Mouse (Mus musculus): ENCODE results near the gene Atp6v0c. TPM values are rescaled to one million over a fixed set of nuclear protein-coding genes. Genes with fewer than 3 reads are reported as not detected.

The Atp6v0c gene
- 522 and 538 TPM in 2 replicates for polyA plus RNA-seq (2015; fragmentation: Nextera tagmentation; extraction: Ambion mirVana)

DNA sequence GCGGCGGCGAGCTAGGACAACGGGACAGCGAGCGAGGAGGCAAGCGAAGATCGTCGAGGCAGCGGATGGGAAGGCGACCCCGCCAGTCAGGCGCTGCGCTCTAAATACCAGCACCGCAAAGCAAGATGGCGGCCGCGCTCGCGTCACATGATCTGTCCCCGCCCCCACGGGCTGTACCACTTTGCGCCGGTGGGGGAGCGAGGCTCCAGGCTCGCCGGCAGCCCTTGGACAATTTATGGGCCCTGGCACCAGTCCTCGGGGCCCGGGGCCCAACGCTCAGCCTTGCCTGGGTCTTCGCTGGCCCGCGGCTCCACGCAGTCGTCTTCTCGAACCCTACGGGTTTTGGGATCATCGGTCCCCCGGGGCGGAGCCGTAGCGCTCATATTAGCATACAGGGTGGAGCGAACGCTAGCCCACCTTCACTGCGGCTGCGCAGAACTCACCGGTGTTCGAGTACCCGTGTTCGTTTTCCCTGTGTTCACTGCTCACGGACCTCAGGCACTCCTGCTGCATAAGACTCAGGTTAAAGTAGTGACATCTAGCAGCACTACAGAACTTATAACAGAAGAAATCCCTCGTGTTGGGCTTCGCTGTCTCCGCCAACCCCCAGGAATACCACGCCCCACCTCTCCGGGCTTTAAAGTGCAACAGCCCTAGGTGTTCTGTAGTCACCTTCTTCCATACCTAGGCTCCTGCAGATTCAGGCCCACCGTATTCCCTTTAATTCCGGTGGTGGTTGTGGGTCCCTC is at the start of gene Atp6v0c:
Gene Atp6v0c (minus strand): TSS at position 386 of the 749 bp plus-strand sequence.
- Histone ChIP-seq H3K4me2 (ENCODE audit: low read depth, low read length) (peak within 1 kb of the TSS; percentile 84), H3K36me3 (ENCODE audit: control insufficient read depth, insufficient read depth) (peaks cover 16% of the 10 kb centered on the region), H3K4me1 (ENCODE audit: control insufficient read depth, insufficient read depth, low read length) (peaks cover 19% of the 10 kb centered on the region), H3K27ac (ENCODE audit: low read length) (peak within 1 kb of the TSS; percentile 95), H3K9me3 (replicated peaks; ENCODE audit: control insufficient read depth, low read length) (no peaks in the 10 kb centered on the region), H3K27me3 (ENCODE audit: control insufficient read depth, insufficient read depth, low read length) (no peaks in the 10 kb centered on the region), H3K4me3 (ENCODE audit: low read length) (peak within 1 kb of the TSS; percentile 90), H3K9ac (ENCODE audit: low read length) (peak within 1 kb of the TSS; percentile 91)
- under 1% methylated on average over 58 of the region's 58 CpGs for WGBS
- peak; percentile 91 for ATAC-seq (replicated peaks; ENCODE audit: extremely low read depth, insufficient read depth, low FRiP score)

GRCm38 (mm10) chr17:24216836-24217235 is 47.3 kb upstream of the Atp6v0c start:
- 69% methylated on average over 4 of the region's 4 CpGs for WGBS
- Histone ChIP-seq H3K27ac (ENCODE audit: low read length) (no peak overlapping the region), H3K36me3 (ENCODE audit: control insufficient read depth, insufficient read depth) (peaks cover 17% of the 10 kb centered on the region), H3K9ac (ENCODE audit: low read length) (no peak overlapping the region), H3K4me1 (ENCODE audit: control insufficient read depth, insufficient read depth, low read length) (peaks cover 19% of the 10 kb centered on the region), H3K4me2 (ENCODE audit: low read depth, low read length) (no peak overlapping the region), H3K4me3 (ENCODE audit: low read length) (no peak overlapping the region), H3K9me3 (replicated peaks; ENCODE audit: control insufficient read depth, low read length) (no peaks in the 10 kb centered on the region), H3K27me3 (ENCODE audit: control insufficient read depth, insufficient read depth, low read length) (peaks cover 4% of the 10 kb centered on the region; the same call in 1 of the 2 replicates)
- no peak for ATAC-seq (replicated peaks; ENCODE audit: extremely low read depth, insufficient read depth, low FRiP score)

DNA sequence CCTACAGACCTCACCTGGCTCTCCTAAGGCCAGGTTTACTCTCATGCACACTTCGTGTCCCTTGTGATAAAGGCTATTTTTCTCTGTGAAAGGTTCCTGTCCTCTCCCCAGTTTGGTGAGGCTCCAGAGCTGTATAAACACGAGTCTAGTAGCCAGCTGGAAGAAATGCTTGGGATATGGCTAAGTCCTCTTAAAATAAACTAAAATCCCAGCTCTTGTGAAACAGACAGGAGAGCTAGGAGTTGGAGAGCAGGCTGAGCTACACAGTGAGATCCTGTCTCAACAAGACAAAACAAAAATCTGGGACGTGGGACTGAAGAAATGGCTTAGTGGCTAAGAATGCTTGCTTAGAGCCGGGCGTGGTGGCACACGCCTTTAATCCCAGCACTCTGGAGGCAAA is 43.7 kb upstream of the Atp6v0c start:
- peaks cover 14% of the 10 kb centered on the region for H3K36me3 ChIP-seq (ENCODE audit: control insufficient read depth, insufficient read depth)
- peaks cover 27% of the 10 kb centered on the region for H3K4me1 ChIP-seq (ENCODE audit: control insufficient read depth, insufficient read depth, low read length)
- no peak overlapping the region for H3K4me3 ChIP-seq (ENCODE audit: low read length)
- WGBS: 70% methylated on average over 6 of the region's 6 CpGs
- H3K9me3 ChIP-seq (replicated peaks; ENCODE audit: control insufficient read depth, low read length): no peaks in the 10 kb centered on the region
- H3K27me3 ChIP-seq (ENCODE audit: control insufficient read depth, insufficient read depth, low read length): peaks cover 21% of the 10 kb centered on the region
- H3K4me2 ChIP-seq (ENCODE audit: low read depth, low read length): no peak overlapping the region
- no peak overlapping the region for H3K9ac ChIP-seq (ENCODE audit: low read length)
- ATAC-seq (replicated peaks; ENCODE audit: extremely low read depth, insufficient read depth, low FRiP score): no peak
- H3K27ac ChIP-seq (ENCODE audit: low read length): no peak overlapping the region

DNA sequence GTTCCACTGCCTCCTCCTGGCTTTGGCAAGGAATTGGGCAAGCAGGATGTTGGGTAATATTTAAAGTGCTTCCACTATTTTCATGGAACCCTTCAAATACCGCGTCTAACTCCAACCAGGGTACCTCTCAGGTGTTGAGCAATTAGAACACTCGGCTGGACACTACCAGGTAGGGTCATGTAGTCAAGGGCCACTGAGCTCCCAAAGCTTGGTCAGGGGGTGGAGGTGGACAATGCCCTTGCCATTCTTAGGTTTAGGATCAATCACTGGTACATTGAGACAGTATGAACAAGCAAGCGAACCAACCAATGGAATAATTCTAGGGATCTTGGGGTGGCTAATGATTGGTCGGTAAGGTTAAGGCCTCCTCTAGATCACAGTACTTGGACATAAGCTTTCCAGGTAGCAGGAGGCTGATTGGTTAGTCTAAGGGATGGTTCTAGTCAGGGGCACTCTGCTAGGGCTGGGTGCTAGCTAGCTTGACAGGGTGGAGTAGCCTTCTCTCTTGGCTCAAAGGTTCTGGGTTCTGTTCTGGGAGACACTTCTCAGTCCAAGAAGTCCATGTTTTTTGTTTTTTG is 43.0 kb upstream of the Atp6v0c start:
- no peak overlapping the region for H3K27ac ChIP-seq (ENCODE audit: low read length)
- peaks cover 28% of the 10 kb centered on the region for H3K27me3 ChIP-seq (ENCODE audit: control insufficient read depth, insufficient read depth, low read length)
- H3K4me1 ChIP-seq (ENCODE audit: control insufficient read depth, insufficient read depth, low read length): peaks cover 34% of the 10 kb centered on the region
- no peak overlapping the region; the same call in 1 of the 2 replicates for H3K9ac ChIP-seq (ENCODE audit: low read length)
- WGBS: 35% methylated on average over 5 of the region's 5 CpGs
- no peak for ATAC-seq (replicated peaks; ENCODE audit: extremely low read depth, insufficient read depth, low FRiP score)
- peak overlapping the region; percentile 58 for H3K4me3 ChIP-seq (ENCODE audit: low read length)
- no peaks in the 10 kb centered on the region for H3K9me3 ChIP-seq (replicated peaks; ENCODE audit: control insufficient read depth, low read length)
- H3K4me2 ChIP-seq (ENCODE audit: low read depth, low read length): peak overlapping the region; percentile 94
- peaks cover 14% of the 10 kb centered on the region for H3K36me3 ChIP-seq (ENCODE audit: control insufficient read depth, insufficient read depth)

GRCm38 (mm10) chr17:24211631-24212440 is 42.3 kb upstream of the Atp6v0c start:
- WGBS: 3% methylated on average over 37 of the region's 37 CpGs
- Histone ChIP-seq H3K36me3 (ENCODE audit: control insufficient read depth, insufficient read depth) (peaks cover 14% of the 10 kb centered on the region), H3K27ac (ENCODE audit: low read length) (no peak overlapping the region), H3K4me2 (ENCODE audit: low read depth, low read length) (peak overlapping the region; percentile 94), H3K9ac (ENCODE audit: low read length) (peak overlapping the region; percentile 74), H3K27me3 (ENCODE audit: control insufficient read depth, insufficient read depth, low read length) (peaks cover 34% of the 10 kb centered on the region), H3K4me1 (ENCODE audit: control insufficient read depth, insufficient read depth, low read length) (peaks cover 34% of the 10 kb centered on the region), H3K4me3 (ENCODE audit: low read length) (peak overlapping the region; percentile 58), H3K9me3 (replicated peaks; ENCODE audit: control insufficient read depth, low read length) (no peaks in the 10 kb centered on the region)
- ATAC-seq (replicated peaks; ENCODE audit: extremely low read depth, insufficient read depth, low FRiP score): no peak

DNA sequence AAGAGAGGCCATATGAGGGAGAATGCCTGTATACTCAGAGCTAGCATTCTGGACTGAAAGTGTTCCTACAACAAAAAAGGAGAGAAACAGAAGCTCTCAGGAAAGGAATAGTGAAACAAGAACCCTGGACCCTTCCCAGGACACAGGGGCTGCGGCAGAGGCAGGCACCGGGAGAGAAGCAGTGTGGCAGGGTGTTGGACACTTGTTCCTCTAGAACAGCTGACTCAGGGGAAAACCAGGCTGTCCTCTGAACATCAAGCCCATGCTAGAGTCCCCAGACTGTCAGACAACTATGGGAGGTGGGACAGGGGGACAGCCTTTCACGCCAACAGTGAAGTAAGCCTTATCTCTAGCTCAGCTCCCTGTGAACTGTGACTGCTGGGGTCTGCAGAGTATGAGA is 41.1 kb upstream of the Atp6v0c start:
- ATAC-seq (replicated peaks; ENCODE audit: extremely low read depth, insufficient read depth, low FRiP score): no peak
- H3K36me3 ChIP-seq (ENCODE audit: control insufficient read depth, insufficient read depth): peaks cover 6% of the 10 kb centered on the region
- H3K27ac ChIP-seq (ENCODE audit: low read length): no peak overlapping the region
- no peak overlapping the region for H3K4me2 ChIP-seq (ENCODE audit: low read depth, low read length)
- H3K9me3 ChIP-seq (replicated peaks; ENCODE audit: control insufficient read depth, low read length): no peaks in the 10 kb centered on the region
- WGBS: 78% methylated on average over 3 of the region's 3 CpGs
- H3K9ac ChIP-seq (ENCODE audit: low read length): no peak overlapping the region
- H3K27me3 ChIP-seq (ENCODE audit: control insufficient read depth, insufficient read depth, low read length): peaks cover 42% of the 10 kb centered on the region
- peaks cover 46% of the 10 kb centered on the region for H3K4me1 ChIP-seq (ENCODE audit: control insufficient read depth, insufficient read depth, low read length)
- H3K4me3 ChIP-seq (ENCODE audit: low read length): no peak overlapping the region

GRCm38 (mm10) chr17:24209916-24210240 is 40.4 kb upstream of the Atp6v0c start:
- 75% methylated on average over 3 of the region's 3 CpGs for WGBS
- Histone ChIP-seq H3K9ac (ENCODE audit: low read length) (no peak overlapping the region), H3K4me1 (ENCODE audit: control insufficient read depth, insufficient read depth, low read length) (peaks cover 46% of the 10 kb centered on the region)

GRCm38 (mm10) chr17:24209043-24209915 is 39.8 kb upstream of the Atp6v0c start, which contains the start of gene Ntn3:
Gene Ntn3 (minus strand): TSS chr17:24209531.
- Histone ChIP-seq H3K27me3 (ENCODE audit: control insufficient read depth, insufficient read depth, low read length) (peaks cover 42% of the 10 kb centered on the region), H3K4me2 (ENCODE audit: low read depth, low read length) (peak within 1 kb of the TSS; percentile 96), H3K27ac (ENCODE audit: low read length) (peak within 1 kb of the TSS; percentile 57), H3K36me3 (ENCODE audit: control insufficient read depth, insufficient read depth) (no peaks in the 10 kb centered on the region), H3K9ac (ENCODE audit: low read length) (peak within 1 kb of the TSS; percentile 83), H3K4me1 (ENCODE audit: control insufficient read depth, insufficient read depth, low read length) (peaks cover 51% of the 10 kb centered on the region), H3K9me3 (replicated peaks; ENCODE audit: control insufficient read depth, low read length) (no peaks in the 10 kb centered on the region), H3K4me3 (ENCODE audit: low read length) (peak within 1 kb of the TSS; percentile 57)
- peak; percentile 14; the same call in 1 of the 2 replicates for ATAC-seq (replicated peaks; ENCODE audit: extremely low read depth, insufficient read depth, low FRiP score)
- WGBS: 3% methylated on average over 41 of the region's 43 CpGs

More at GRCm38 (mm10) chr17:24209916-24210240, 40.4 kb upstream of the Atp6v0c start:
- no peak overlapping the region for H3K27ac ChIP-seq (ENCODE audit: low read length)
- ATAC-seq (replicated peaks; ENCODE audit: extremely low read depth, insufficient read depth, low FRiP score): no peak
- H3K4me3 ChIP-seq (ENCODE audit: low read length): no peak overlapping the region
- no peaks in the 10 kb centered on the region for H3K9me3 ChIP-seq (replicated peaks; ENCODE audit: control insufficient read depth, low read length)
- H3K4me2 ChIP-seq (ENCODE audit: low read depth, low read length): no peak overlapping the region
- H3K27me3 ChIP-seq (ENCODE audit: control insufficient read depth, insufficient read depth, low read length): peaks cover 42% of the 10 kb centered on the region
- no peaks in the 10 kb centered on the region for H3K36me3 ChIP-seq (ENCODE audit: control insufficient read depth, insufficient read depth)

Measured in heart, embryonic 16.5 days (tissue).